10 mouse cellular contexts compared by ENCODE assay signal in the genomic region with DNA sequence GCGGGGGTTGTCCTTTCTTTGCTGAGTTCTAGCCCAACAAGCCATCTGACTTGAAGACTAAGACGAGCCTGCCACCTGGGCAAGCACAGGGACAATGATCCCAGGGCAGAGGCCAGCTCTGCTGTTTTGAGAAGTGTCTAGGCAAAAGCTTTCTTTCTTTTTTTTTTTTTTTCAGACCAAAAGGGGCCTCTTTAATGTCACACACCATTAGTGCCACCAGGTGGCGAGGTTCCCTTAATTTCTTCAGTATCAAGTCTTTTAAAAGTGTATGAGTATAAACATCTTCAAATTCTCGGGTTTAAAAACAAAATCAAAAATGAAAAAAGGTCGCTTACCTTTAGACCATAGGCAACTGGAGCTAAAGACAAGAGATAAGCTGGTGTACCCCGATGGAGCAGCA. TPM values are rescaled to one million over a fixed set of nuclear protein-coding genes. Genes with fewer than 3 reads are reported as not detected.
DNase-seq lines count a peak whose midpoint lies in the region; ATAC-seq and TF ChIP-seq lines count a peak whose summit lies in the region.
"Had no signal": no experiment of that assay in that cellular context is flagged by ENCODE, and none has a peak within 500 bp of the region (broad histone marks: within the 10 kb centered on the region; RNA-seq: fewer than 3 reads in every experiment).

No protein-coding gene starts in this region.

- no peaks in the 10 kb centered on the region for H3K9me3 ChIP-seq in embryonic facial prominence, embryonic 14.5 days (ENCODE audit: control insufficient read depth, low read length)
- H3K9me3 ChIP-seq in forebrain, embryonic 11.5 days (ENCODE audit: control insufficient read depth, low read length) = no peaks in the 10 kb centered on the region

- WGBS in embryonic facial prominence, embryonic 14.5 days = 31% methylated on average over 6 of the region's 6 CpGs
- WGBS in forebrain, embryonic 11.5 days = 29% methylated on average over 6 of the region's 6 CpGs

- H3K27me3 ChIP-seq in embryonic facial prominence, embryonic 14.5 days (replicated peaks; ENCODE audit: control insufficient read depth, insufficient read depth, low read length) = no peaks in the 10 kb centered on the region
- no peaks in the 10 kb centered on the region for H3K27me3 ChIP-seq in forebrain, embryonic 11.5 days (ENCODE audit: control insufficient read depth, insufficient read depth, low read length)

- no peak overlapping the region for H3K4me2 ChIP-seq in embryonic facial prominence, embryonic 14.5 days (ENCODE audit: low read depth, low read length)
- H3K4me2 ChIP-seq in forebrain, embryonic 11.5 days (ENCODE audit: low read depth, low read length, severe bottlenecking) = no peak overlapping the region

- no peaks in the 10 kb centered on the region for H3K4me1 ChIP-seq in embryonic facial prominence, embryonic 14.5 days (ENCODE audit: control insufficient read depth, insufficient read depth, low read length)
- no peaks in the 10 kb centered on the region for H3K4me1 ChIP-seq in forebrain, embryonic 11.5 days (replicated peaks; ENCODE audit: control insufficient read depth, insufficient read depth, low read length)

- H3K27ac ChIP-seq in embryonic facial prominence, embryonic 14.5 days (replicated peaks; ENCODE audit: low read depth, low read length) = no peak overlapping the region
- H3K27ac ChIP-seq in layer of hippocampus, adult 2 months = no peak overlapping the region
- H3K27ac ChIP-seq in forebrain, embryonic 11.5 days (ENCODE audit: low read depth, low read length) = no peak overlapping the region

- no peak overlapping the region for H3K4me3 ChIP-seq in embryonic facial prominence, embryonic 14.5 days (ENCODE audit: low read depth, low read length)
- H3K4me3 ChIP-seq in layer of hippocampus, adult 2 months = no peak overlapping the region
- H3K4me3 ChIP-seq in forebrain, embryonic 11.5 days (ENCODE audit: low read depth, low read length) = no peak overlapping the region

- H3K36me3 ChIP-seq in embryonic facial prominence, embryonic 14.5 days (ENCODE audit: control insufficient read depth, insufficient read depth, low read length) = no peaks in the 10 kb centered on the region
- no peaks in the 10 kb centered on the region for H3K36me3 ChIP-seq in forebrain, embryonic 11.5 days (ENCODE audit: control insufficient read depth, insufficient read depth, low read length)

- no peak for ATAC-seq in embryonic facial prominence, embryonic 14.5 days (ENCODE audit: low read depth)
- no peak for ATAC-seq in forebrain, embryonic 11.5 days (replicated peaks; ENCODE audit: low FRiP score)

- no peak overlapping the region for H3K9ac ChIP-seq in embryonic facial prominence, embryonic 14.5 days (ENCODE audit: low read depth, low read length)
- H3K9ac ChIP-seq in forebrain, embryonic 11.5 days (ENCODE audit: low read length) = no peak overlapping the region

- TF ChIP-seq CTCF in layer of hippocampus, adult 2 months (conservative IDR thresholded peaks at IDR 0.05) = peak; percentile 84

- DNase-seq in layer of hippocampus, adult 11-12 months (ENCODE audit: low spot score) = peak; percentile 65
- no peak for DNase-seq in layer of hippocampus, postnatal 36 days
- peak; percentile 79 for DNase-seq in CD4-positive, CD25-positive, alpha-beta regulatory T cell, adult 2 months (ENCODE audit: low read depth, low spot score)
- peak; percentile 59 for DNase-seq in MN1 (ENCODE audit: low spot score)
- DNase-seq in embryonic facial prominence, embryonic 14.5 days (ENCODE audit: low spot score) = peak; percentile 61
- peak; percentile 34 to 63 for DNase-seq in layer of hippocampus, adult 2 months (ENCODE audit: low spot score in 2 of 2)
- peak; percentile 16 for DNase-seq in retina, postnatal 7 days (ENCODE audit: low read depth, low spot score)
- no peak for DNase-seq in forebrain, embryonic 11.5 days (ENCODE audit: low spot score)

RNA-seq across cellular contexts. Expression of gene Tnfsf10, which starts 21.6 kb away (rescaled TPM):
- total RNA-seq in layer of hippocampus, postnatal 36 days (2021) = 1 to 10 TPM; 1.0 to 1.4 TPM
- 0.24 and 0.43 TPM in 2 replicates for polyA plus RNA-seq in embryonic facial prominence, embryonic 14.5 days (2014; fragmentation: Nextera tagmentation; extraction: Ambion mirVana)
- 1 to 10 TPM in 1 of 2 experiments, under 1 TPM in 1; 0.83 to 1.4 TPM for total RNA-seq in layer of hippocampus, adult 2 months (2021)
- polyA plus RNA-seq in forebrain, embryonic 11.5 days (2014; fragmentation: Nextera tagmentation; extraction: Ambion mirVana) = not detected in 2 replicates

RNA-seq across cellular contexts. Expression of gene Ghsr, which starts 32.7 kb away (rescaled TPM):
- 1 to 10 TPM; 1.1 to 1.3 TPM for total RNA-seq in layer of hippocampus, postnatal 36 days (2021)
- polyA plus RNA-seq in embryonic facial prominence, embryonic 14.5 days (2014; fragmentation: Nextera tagmentation; extraction: Ambion mirVana) = not detected in 2 replicates
- total RNA-seq in layer of hippocampus, adult 2 months (2021) = 1 to 10 TPM in 1 of 2 experiments, under 1 TPM in 1; 0.93 to 1.8 TPM
- polyA plus RNA-seq in forebrain, embryonic 11.5 days (2014; fragmentation: Nextera tagmentation; extraction: Ambion mirVana) = not detected in 2 replicates
- polyA plus RNA-seq: liver, embryonic 16.5 days; stomach, embryonic 16.5 days had no signal

Comparison
In these comparisons a context has a peak if more than half of its experiments do, and no peak if none do; other contexts are left out.
1. DNase-seq: peak in layer of hippocampus, adult 11-12 months (single experiment), CD4-positive, CD25-positive, alpha-beta regulatory T cell, adult 2 months (single experiment), MN1 (single experiment), embryonic facial prominence, embryonic 14.5 days (single experiment), layer of hippocampus, adult 2 months (2 of 2) and retina, postnatal 7 days (single experiment); none in layer of hippocampus, postnatal 36 days (0 of 2) and forebrain, embryonic 11.5 days (single experiment).